Mouse (Mus musculus) skeletal muscle tissue, adult 2 months (tissue): ENCODE measurements around the gene Bcas1.

Experiments used
- DNase-seq: peaks from one replicate; pipeline ENCODE4 v3.0.0-alpha.2; 2012; ENCODE audit warnings: low read depth, low spot score

The Bcas1 gene

DNA sequence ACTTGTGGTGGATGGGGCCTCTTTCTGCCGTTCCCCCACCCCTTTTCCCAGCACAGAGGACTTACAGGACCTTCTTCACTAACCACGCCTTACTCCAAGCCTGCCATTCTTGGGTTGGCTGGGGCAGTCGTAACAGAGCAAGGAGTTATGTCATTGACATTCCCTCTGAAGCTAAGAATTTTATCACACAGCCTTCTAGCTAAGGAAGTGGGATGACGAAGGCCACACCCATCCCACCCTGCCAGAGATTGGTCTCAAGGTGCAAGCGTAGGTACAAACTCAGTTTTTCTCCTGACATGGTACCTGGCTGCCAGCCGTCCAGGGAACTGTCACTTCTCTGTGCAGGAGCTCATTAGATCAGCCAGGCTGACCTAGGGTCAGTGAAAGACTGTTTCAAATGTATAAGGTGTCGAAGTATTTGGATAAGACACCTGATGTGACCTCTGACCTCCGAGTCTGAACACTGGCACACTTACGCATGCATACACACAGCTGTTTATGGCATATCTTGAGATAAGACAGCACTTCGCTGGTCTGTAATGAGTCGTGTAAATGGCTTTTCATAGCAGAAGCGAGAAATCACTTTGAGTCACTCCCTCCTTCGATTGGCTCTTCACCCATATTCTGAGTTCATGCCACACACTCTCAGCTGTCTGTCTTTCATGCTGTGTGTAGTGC, 117.2 kb downstream of the Bcas1 start:
- no peak for DNase-seq

- no peak for DNase-seq
Measured at GRCm38 (mm10) chr2:170308966-170309365, 118.7 kb downstream of the Bcas1 start.

DNA sequence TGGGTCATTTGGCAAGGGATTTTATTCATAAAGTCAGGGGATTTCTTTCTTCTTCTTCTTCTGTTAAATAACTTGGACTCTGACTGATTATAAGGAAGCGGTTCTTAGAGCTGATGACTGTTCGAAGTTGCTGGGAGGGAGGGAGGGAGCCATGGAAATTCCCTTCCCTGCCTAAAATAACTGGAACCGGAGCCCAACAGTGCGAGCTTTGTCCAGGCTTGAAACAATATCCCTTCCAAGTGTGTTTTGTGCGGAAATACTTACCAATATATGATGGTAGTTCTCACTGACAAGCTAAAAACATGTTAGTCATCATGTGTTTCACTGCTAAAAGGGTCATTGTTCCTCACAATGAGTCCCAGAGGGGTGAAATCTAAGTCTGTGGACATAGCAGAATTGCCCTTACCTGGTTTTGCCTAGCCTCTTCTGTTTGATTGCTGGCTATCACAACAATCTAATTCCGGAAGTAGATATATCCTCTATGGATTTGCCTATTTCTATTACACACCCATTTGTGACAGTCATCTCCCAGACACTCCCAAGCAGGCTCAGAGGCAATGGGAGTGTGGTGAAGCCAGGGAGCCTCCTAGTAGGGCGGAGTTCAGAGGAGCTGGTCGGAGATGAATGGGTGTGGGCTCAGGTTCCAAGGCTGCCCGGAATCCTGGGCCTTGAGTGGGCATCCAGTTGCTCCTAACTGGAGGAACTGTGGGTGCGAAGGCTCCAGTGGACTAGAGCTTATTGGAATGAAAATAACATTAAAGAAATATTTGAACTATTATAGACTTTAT, 119.4 kb downstream of the Bcas1 start:
- no peak for DNase-seq

DNA sequence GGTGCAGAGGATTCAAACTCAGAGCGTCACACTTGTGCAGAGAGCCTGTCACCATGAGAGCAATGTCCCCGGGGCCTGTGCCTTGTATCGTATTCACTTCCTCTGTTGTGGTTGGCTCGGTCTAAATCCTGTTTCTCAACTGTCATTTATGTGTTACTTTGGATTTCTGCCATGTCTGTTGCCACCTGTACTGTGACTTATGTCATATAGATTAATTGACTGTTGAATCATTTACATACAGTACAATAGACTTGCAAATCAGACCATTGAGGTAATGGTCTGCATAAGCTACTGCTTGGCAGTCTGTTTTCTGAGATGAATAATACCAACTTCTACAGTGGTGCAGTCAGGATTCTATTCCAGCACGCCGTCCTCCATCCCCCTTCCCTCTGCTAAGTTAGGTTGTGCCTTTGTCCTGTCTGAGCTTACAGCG, 120.0 kb downstream of the Bcas1 start:
- no peak for DNase-seq

DNA sequence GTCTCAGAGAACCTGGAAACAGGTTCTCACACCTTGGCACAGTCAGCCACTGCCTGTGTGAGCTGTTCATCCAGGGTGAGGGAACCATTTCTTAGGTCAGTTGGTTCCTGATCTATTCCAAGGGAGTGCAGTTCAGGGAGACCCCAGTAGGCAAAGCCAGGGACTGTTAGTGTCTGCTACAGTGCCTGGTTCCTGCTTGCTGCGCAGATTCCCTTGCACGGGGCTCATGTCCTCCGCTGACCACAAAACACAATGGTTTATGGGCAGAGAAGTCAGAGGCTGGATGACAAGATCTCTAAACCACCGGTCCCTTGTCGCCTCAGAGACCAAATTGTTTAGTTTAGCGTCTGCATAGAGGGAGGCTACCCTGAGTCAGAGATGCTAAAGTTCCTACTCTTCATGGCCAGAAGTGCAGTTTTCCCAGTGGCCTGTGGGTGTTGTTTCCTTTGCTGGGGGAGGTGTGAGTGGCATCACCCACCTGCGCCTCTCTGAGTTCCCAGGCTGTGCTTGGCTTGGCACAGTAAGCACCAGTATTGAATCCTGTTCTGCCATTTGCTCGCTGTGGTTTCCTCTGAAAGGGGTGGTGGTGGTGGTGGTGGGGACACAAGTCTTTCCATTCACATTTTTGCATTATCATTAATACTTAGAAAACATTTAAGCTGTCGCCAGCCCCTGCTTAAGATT, 120.9 kb downstream of the Bcas1 start:
- DNase-seq: no peak

GRCm38 (mm10) chr2:170304766-170305165, 122.9 kb downstream of the Bcas1 start:
- DNase-seq: no peak

DNA sequence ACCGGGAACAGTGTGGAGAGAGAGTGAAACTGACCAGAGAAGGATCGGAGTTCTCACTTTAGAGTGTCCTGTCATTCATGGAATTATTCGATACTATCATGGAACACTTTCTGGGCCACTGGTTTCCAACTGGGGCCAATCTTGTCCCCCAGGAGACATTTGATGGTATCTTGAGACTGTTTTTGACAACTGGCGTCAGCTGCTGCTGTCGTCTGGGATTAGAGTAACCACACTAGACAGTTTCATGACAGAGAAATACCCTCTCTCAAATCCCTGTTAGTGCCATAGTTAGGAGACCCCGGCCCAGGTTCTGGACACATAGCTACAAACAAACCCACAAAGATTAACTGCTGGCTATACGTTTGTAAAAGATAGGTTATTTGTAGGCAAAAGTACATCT, 124.0 kb downstream of the Bcas1 start:
- no peak for DNase-seq

DNA sequence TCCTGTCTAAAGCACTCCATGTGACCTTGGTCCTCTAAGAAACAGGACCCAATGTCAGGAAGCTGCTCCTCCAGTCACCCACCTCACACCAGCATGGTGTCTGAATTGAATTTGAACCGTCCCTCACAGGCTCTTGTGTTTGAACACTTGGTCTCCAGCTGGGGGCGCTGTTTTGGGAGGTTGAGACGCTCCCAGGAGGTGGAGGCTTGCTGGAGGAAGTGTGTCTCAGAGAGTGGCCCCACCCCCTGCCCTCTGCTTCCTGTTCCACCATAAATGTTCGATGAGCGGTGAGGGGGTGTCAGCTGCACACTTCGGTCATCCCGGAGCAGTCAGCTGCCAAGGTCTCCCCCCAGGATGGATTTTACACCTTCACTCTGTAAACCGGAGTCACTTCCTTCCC, 124.8 kb downstream of the Bcas1 start:
- DNase-seq: no peak
